Mouse (Mus musculus) erythroblast, embryonic 14.5 days (primary cell): ENCODE measurements around the gene Ptprd. TPM values are rescaled to one million over a fixed set of nuclear protein-coding genes. Genes with fewer than 3 reads are reported as not detected.
"Not testable (repeated sequence)": the region's sequence is repeated elsewhere in the genome, so short reads cannot be mapped to it uniquely, and the experiment has no call there.

Experiments
- H3K27me3 ChIP-seq: 2 replicates; pipeline ENCODE4 v1.6.1; 2012; ENCODE audit warnings: inconsistent platforms; ENCODE audit not compliant: control insufficient read depth
- H3K36me3 ChIP-seq: 2 replicates; pipeline ENCODE4 v1.6.1; 2012; ENCODE audit warnings: mild to moderate bottlenecking, inconsistent platforms; ENCODE audit not compliant: control insufficient read depth
- H3K4me1 ChIP-seq: 2 replicates; pipeline ENCODE4 v1.6.1; 2012; ENCODE audit warnings: inconsistent platforms; ENCODE audit not compliant: control insufficient read depth
- H3K4me3 ChIP-seq: replicated peaks from 2 replicates; pipeline ENCODE3; 2012; ENCODE audit warnings: moderate library complexity, mild to moderate bottlenecking, inconsistent platforms
- H3K9me3 ChIP-seq: 2 replicates; pipeline ENCODE4 v1.6.1; 2012; ENCODE audit warnings: low read length, inconsistent platforms, mixed read lengths; ENCODE audit not compliant: control insufficient read depth
- GATA1 ChIP-seq: IDR thresholded peaks from 2 replicates; pipeline ENCODE4 v1.6.1; 2012; ENCODE audit warnings: low read length, inconsistent platforms, mixed read lengths
- TAL1 ChIP-seq: IDR thresholded peaks from 3 replicates; pipeline ENCODE4 v1.6.1; 2012; ENCODE audit warnings: low read length, inconsistent platforms, mixed read lengths
- polyA plus RNA-seq: library from polyadenylated mRNA; stranded (reverse); fragments of >175 nt; gene quantifications from 2 replicates; pipeline ENCODE4 v1.2.3, GENCODE M21; 2012

Ptprd gene
- polyA plus RNA-seq, 1 experiment = not detected

DNA sequence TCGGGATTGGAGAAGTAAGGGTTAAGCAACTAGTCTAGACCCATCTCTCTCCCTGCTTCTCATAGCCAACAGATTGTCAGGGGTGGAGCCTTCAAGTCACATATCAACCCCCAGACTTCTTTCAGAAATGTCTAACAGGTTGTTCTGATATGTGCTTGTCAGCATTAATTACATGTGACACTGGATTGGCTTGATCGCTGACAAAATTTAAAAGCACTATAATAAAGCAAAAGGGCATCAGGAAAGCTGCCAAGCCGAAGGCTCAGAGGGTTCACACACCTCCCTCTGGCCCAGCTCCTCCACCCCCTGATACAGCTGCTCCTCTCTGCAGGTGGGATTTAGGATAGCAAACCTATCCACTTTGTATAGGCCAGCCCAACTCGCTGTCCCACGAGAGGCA is 1775.8 kb downstream of the Ptprd start:
- H3K4me1 ChIP-seq = no peaks in the 10 kb centered on the region
- TF ChIP-seq GATA1 (no peak), TAL1 (no peak)

DNA sequence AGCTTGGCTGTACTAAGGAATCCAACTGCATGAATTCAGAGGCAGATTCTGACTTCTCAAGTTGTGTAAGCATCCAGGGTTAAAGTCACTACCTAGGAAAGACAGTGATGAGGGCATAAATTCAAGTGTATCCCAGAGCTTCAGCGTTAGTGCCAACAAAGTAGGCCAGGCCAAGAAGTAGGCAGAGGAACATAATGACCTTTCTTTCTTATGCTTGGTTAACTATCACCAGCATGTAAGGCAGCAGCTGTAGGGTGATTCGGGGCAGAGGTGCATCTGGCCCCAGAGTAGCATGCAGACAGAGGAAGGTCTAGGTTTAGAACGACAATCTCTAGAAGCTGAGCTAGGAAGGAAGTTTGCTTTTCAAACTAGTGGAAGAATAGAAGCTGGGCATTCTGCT is 1782.0 kb downstream of the Ptprd start:
- no peaks in the 10 kb centered on the region for H3K9me3 ChIP-seq
- H3K27me3 ChIP-seq = no peaks in the 10 kb centered on the region
- no peak overlapping the region for H3K4me3 ChIP-seq
- TF ChIP-seq GATA1 (no peak), TAL1 (no peak)
- H3K36me3 ChIP-seq = no peaks in the 10 kb centered on the region
- H3K4me1 ChIP-seq = no peaks in the 10 kb centered on the region

More for the DNA sequence above, 1775.8 kb downstream of the Ptprd start:
- no peak overlapping the region for H3K4me3 ChIP-seq
- no peaks in the 10 kb centered on the region for H3K27me3 ChIP-seq
- no peaks in the 10 kb centered on the region for H3K36me3 ChIP-seq
- H3K9me3 ChIP-seq = no peaks in the 10 kb centered on the region

DNA sequence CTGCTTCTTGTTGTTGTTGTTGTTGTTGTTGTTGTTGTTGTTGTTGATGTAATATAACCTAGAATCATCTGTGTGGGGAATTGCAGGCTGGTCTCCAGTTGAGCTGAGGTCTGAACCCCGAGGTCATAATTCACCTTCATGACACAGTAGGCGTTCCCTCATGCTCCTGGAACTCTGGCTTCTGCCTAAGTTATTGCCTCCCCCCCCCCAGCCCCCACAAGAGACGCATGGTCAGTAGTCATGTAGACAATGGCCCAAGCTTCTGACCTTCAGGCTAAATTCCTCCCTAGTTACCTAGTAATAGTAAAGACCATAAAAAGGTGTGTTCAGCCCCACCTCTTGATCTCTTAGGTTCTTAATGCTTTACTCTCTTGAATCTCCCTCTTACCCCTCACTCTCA is 1784.7 kb downstream of the Ptprd start:
- not testable (repeated sequence) for H3K4me3 ChIP-seq, H3K36me3 ChIP-seq, H3K4me1 ChIP-seq, H3K9me3 ChIP-seq, H3K27me3 ChIP-seq

DNA sequence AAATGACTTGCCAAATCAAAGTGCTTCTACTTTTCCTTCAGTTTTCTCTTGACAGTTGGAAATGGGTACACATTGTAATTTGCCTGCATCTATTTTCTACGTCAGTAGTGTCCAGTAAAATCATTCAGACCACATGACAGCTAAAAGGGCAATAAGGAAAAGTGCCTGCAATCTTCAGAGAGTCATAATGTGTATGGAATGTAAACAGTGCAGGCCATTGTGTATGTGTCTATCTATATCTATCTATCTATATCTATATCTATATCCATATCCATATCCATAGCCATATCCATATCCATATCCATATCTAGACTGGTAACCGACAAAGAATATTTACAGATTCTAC is 1786.6 kb downstream of the Ptprd start:
- H3K27me3 ChIP-seq = no peaks in the 10 kb centered on the region
- no peaks in the 10 kb centered on the region for H3K36me3 ChIP-seq
- H3K9me3 ChIP-seq = no peaks in the 10 kb centered on the region
- TF ChIP-seq GATA1 (no peak), TAL1 (no peak)
- no peaks in the 10 kb centered on the region for H3K4me1 ChIP-seq
- no peak overlapping the region for H3K4me3 ChIP-seq

DNA sequence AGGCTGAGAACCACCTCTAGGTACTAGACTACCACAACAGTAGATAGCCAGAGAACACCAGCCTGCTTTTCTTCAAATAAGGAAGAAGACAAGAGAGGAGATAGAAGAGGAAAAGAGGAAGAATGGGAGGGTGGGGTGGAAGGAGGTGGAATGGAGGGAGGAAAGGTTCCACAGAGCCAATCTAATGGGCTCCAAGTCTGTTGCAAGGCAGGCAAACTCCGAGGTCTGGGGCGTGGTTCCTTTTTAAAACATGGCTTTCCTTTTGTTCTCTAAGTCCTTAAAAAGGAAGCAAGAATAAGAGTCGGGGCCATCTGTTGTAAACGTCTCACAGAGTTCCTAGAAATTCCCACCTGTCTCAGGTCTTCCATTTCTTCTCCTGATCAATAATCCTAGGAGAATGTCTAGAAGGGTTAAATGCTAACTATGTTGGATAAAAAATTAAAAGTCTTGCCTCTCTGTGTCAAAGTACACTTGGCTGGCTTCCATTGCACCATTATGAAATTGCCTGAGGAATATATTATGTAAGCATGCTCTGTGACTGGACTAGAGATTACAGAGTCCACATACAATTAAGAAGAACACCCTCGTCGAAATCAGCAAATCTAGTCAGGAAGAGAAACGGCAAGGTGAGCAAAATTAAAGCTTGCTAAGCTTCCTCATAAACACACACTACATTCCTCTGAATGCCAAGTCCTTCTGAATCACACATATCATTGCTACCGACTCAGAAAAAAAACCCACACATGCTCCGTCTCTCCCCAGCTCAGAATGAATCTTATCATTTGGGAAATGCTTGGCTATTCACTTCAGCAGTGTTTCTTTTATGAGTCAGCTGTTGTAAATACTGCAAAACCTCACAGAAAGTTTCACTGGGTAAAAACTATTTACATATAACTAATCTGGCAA is 1787.2 kb downstream of the Ptprd start:
- no peaks in the 10 kb centered on the region for H3K9me3 ChIP-seq
- H3K4me3 ChIP-seq = no peak overlapping the region
- no peaks in the 10 kb centered on the region for H3K36me3 ChIP-seq
- TF ChIP-seq GATA1 (no peak), TAL1 (no peak)
- H3K27me3 ChIP-seq = no peaks in the 10 kb centered on the region
- H3K4me1 ChIP-seq = no peaks in the 10 kb centered on the region

DNA sequence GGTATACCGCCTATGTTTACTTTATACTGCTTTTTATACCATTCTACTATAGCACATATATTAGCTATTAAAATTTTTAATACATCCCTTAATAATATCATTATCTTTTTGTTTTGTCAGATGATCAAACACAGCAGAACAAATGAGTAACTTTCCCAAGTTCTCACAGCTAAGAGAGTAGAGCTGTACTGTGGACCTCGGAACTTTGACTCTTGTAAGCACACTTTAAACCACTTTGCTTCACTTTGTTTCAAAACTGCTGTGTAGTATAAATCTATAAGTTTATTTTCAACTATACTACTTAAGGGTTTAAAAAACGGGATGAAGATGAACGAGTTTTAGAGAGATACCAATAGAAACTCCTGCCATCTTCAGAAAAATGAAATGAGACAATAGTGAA is 1789.6 kb downstream of the Ptprd start:
- Histone ChIP-seq H3K9me3 (no peaks in the 10 kb centered on the region), H3K4me1 (no peaks in the 10 kb centered on the region), H3K36me3 (no peaks in the 10 kb centered on the region), H3K4me3 (no peak overlapping the region), H3K27me3 (no peaks in the 10 kb centered on the region)
- TF ChIP-seq GATA1 = no peak
- TF ChIP-seq TAL1 = no peak

DNA sequence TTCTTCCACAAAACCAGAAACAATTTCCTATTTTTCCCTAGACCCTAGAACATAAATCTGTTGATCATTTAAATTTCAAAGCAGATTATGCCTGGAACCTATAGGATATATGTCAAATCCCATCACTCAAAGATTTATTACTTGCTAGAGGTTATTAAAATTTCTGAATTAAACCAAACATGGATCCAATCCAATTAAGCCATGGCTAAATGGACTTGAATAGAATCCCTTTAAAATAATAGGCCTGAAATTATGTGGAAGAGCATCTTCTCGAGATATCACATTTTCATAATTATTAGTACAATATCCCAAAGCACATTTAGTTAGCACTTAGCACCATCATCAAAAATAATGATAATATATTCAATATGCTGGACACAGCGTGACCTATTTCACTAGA is 1792.1 kb downstream of the Ptprd start:
- H3K36me3 ChIP-seq = no peaks in the 10 kb centered on the region
- no peaks in the 10 kb centered on the region for H3K4me1 ChIP-seq
- no peak overlapping the region for H3K4me3 ChIP-seq
- peaks cover 2% of the 10 kb centered on the region; the same call in 1 of the 2 replicates for H3K9me3 ChIP-seq
- TF ChIP-seq GATA1 = no peak
- H3K27me3 ChIP-seq = no peaks in the 10 kb centered on the region

DNA sequence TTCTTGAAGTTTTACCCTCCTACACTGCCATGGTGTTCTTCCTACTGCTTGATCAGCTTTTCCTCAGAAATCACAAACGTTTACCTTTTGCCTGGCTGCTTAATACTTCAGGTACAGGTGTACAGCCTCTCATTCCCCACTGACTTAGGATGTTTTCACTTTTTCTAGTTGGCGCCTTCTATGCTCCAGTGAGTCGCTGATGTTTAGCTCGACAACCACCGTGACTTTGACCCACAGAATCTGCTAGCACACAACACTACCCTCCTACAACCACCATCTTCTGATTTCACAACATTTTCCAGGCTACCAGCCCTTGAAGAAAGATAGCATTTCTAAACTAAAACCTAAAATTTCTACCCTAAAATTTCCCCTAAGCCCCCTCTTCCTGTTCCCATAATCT is 1794.1 kb downstream of the Ptprd start:
- Histone ChIP-seq H3K4me1 (no peaks in the 10 kb centered on the region), H3K27me3 (no peaks in the 10 kb centered on the region), H3K4me3 (no peak overlapping the region), H3K36me3 (no peaks in the 10 kb centered on the region), H3K9me3 (peaks cover 2% of the 10 kb centered on the region; the same call in 1 of the 2 replicates)
- TF ChIP-seq GATA1 (no peak), TAL1 (no peak)

DNA sequence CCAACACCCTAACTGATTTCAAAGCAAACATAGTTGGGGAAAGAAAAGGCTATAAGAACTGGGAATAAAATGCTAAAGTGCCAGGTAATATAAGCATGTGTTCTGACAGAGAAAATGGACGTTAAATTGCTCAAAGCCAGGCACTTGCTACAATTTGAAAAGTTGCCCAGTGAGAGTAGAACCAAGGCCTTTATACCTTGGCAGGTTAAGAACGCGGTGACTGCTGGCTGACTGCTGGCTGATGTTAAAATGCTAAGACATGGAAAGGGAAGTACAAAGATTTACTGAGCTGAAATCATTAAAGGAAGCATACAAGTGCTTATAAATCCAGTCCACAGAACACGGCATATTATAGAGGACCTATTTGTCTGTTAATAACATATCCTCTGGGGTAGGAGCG is 1796.1 kb downstream of the Ptprd start:
- no peak for TF ChIP-seq TAL1
- TF ChIP-seq GATA1 = no peak
- H3K4me3 ChIP-seq = no peak overlapping the region
- H3K27me3 ChIP-seq = no peaks in the 10 kb centered on the region
- no peaks in the 10 kb centered on the region for H3K4me1 ChIP-seq
- no peaks in the 10 kb centered on the region for H3K36me3 ChIP-seq
- H3K9me3 ChIP-seq = peaks cover 2% of the 10 kb centered on the region; the same call in 1 of the 2 replicates

DNA sequence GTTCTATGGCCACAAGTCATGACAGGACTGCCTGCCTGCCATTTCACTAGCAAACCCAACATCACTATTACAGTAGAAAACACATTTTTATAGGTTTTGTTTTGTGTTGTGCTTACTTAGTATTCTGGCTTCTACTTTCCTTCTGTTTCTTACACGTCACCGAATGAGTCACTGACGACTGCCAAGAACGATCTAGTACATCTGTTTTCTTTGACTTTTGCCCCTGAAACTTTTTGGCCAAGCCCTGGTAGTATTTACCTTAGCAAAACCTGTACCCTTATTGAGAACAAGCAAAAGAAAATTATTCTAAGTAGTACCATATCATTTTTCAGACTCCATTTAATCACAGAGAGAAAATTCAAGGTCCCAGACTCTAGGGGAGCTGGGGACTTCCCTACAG is 1797.2 kb downstream of the Ptprd start:
- TF ChIP-seq TAL1 (no peak), GATA1 (no peak)
- no peak overlapping the region for H3K4me3 ChIP-seq
- H3K4me1 ChIP-seq = no peaks in the 10 kb centered on the region
- H3K27me3 ChIP-seq = no peaks in the 10 kb centered on the region
- H3K36me3 ChIP-seq = no peaks in the 10 kb centered on the region
- H3K9me3 ChIP-seq = peaks cover 2% of the 10 kb centered on the region; the same call in 1 of the 2 replicates
